Mouse (Mus musculus) myocyte (in vitro differentiated cells): Measurements from ENCODE around the gene Anapc2. TPM values are rescaled to one million over a fixed set of nuclear protein-coding genes. Genes with fewer than 3 reads are reported as not detected.

Source experiments
- H3K27me3 ChIP-seq: one replicate; pipeline ENCODE4 v1.6.1; 2011; ENCODE audit not compliant: control insufficient read depth, insufficient read depth, insufficient read length
- H3K36me3 ChIP-seq: one replicate; pipeline ENCODE4 v1.6.1; 2011; ENCODE audit not compliant: control insufficient read depth, insufficient read depth
- H3K4me2 ChIP-seq: one replicate; pipeline ENCODE4 v1.6.1; 2011; ENCODE audit warnings: low read depth, control low read depth
- H3K4me3 ChIP-seq: one replicate; pipeline ENCODE4 v1.5.1; 2011; ENCODE audit warnings: mild to moderate bottlenecking, control low read depth, moderate library complexity
- H3K79me2 ChIP-seq: one replicate; pipeline ENCODE4 v1.6.1; 2011; ENCODE audit not compliant: control insufficient read depth, insufficient read depth
- H3ac ChIP-seq: one replicate; pipeline ENCODE4 v1.6.1; 2011; ENCODE audit not compliant: control insufficient read depth, insufficient read length
- CEBPB ChIP-seq: IDR thresholded peaks from 2 replicates; pipeline ENCODE4 v1.6.1; 2011; ENCODE audit warnings: mild to moderate bottlenecking, moderate library complexity; ENCODE audit not compliant: poor library complexity, insufficient read depth, severe bottlenecking
- E2F4 ChIP-seq: IDR thresholded peaks from one replicate; pipeline ENCODE4 v1.6.1; 2011; ENCODE audit warnings: mild to moderate bottlenecking, control low read depth, moderate library complexity; ENCODE audit not compliant: insufficient read depth
- MAX ChIP-seq: IDR thresholded peaks from one replicate; pipeline ENCODE4 v1.6.1; 2011; ENCODE audit warnings: low read depth, mild to moderate bottlenecking, control low read depth
- MYOD1 ChIP-seq, 3 experiments: IDR thresholded peaks; one replicate each; pipeline ENCODE4 v1.6.1; 2011; ENCODE audit warnings: control low read depth in 2 of 3, low read depth in 2 of 3, mild to moderate bottlenecking in 2 of 3, moderate library complexity in 1 of 3; ENCODE audit not compliant: insufficient read length in 2 of 3, control insufficient read depth in 1 of 3
- MYOG ChIP-seq, 3 experiments: IDR thresholded peaks; one replicate each; pipeline ENCODE4 v1.6.1; 2011; ENCODE audit warnings: control low read depth in 2 of 3, low read depth in 2 of 3, mild to moderate bottlenecking in 2 of 3; ENCODE audit not compliant: insufficient read length in 2 of 3, control insufficient read depth in 1 of 3, insufficient read depth in 1 of 3
- POLR2A ChIP-seq: IDR thresholded peaks from one replicate; pipeline ENCODE4 v1.6.1; 2011; ENCODE audit warnings: low read depth, mild to moderate bottlenecking, control low read depth, moderate library complexity; ENCODE audit not compliant: insufficient read length
- POLR2AphosphoS2 ChIP-seq: IDR thresholded peaks from one replicate; pipeline ENCODE4 v1.6.1; 2011; ENCODE audit warnings: low read depth, control low read depth; ENCODE audit not compliant: insufficient read length
- REST ChIP-seq: IDR thresholded peaks from one replicate; pipeline ENCODE4 v1.6.1; 2011; ENCODE audit warnings: mild to moderate bottlenecking, control low read depth, moderate library complexity; ENCODE audit not compliant: insufficient read depth, insufficient read length
- SRF ChIP-seq: IDR thresholded peaks from one replicate; pipeline ENCODE4 v1.6.1; 2011; ENCODE audit warnings: low read depth; ENCODE audit not compliant: control insufficient read depth, insufficient read length
- TCF12 ChIP-seq: IDR thresholded peaks from one replicate; pipeline ENCODE4 v1.6.1; 2011; ENCODE audit warnings: mild to moderate bottlenecking, control low read depth; ENCODE audit not compliant: poor library complexity, insufficient read depth, severe bottlenecking
- TCF3 ChIP-seq: IDR thresholded peaks from one replicate; pipeline ENCODE4 v1.6.1; 2011; ENCODE audit warnings: low read depth, control low read depth; ENCODE audit not compliant: insufficient read length
- USF1 ChIP-seq: IDR thresholded peaks from one replicate; pipeline ENCODE4 v1.6.1; 2011; ENCODE audit warnings: low read depth, mild to moderate bottlenecking, control low read depth, moderate library complexity
- polyA plus RNA-seq: library from polyadenylated mRNA; unstranded; fragments of >200 nt; fragmentation: generic; extraction: Trizol; gene quantifications from one replicate; pipeline ENCODE4 v1.2.1, GENCODE M21; 2012; ENCODE audit warnings: missing spikeins

The Anapc2 gene
- polyA plus RNA-seq, 1 experiment, result 97.9 TPM

GRCm38 (mm10) chr2:25298046-25298445 lies 25.8 kb downstream of the Anapc2 start:
- Histone ChIP-seq H3ac (no peak overlapping the region), H3K4me3 (no peak overlapping the region), H3K36me3 (no peaks in the 10 kb centered on the region), H3K4me2 (no peak overlapping the region), H3K27me3 (peaks cover 59% of the 10 kb centered on the region), H3K79me2 (no peaks in the 10 kb centered on the region)
- TF ChIP-seq MAX (no peak), CEBPB (no peak), REST (no peak), POLR2A (no peak), USF1 (no peak), SRF (no peak)

- Histone ChIP-seq H3K27me3 (peaks cover 42% of the 10 kb centered on the region), H3K36me3 (no peaks in the 10 kb centered on the region), H3K4me3 (no peak overlapping the region), H3K79me2 (no peaks in the 10 kb centered on the region), H3ac (no peak overlapping the region), H3K4me2 (no peak overlapping the region)
- TF ChIP-seq CEBPB, result no peak
- TF ChIP-seq POLR2A, result no peak
- no peak for TF ChIP-seq TCF12
- no peak for TF ChIP-seq POLR2AphosphoS2
- TF ChIP-seq MYOD1 (IDR thresholded peaks at IDR 0.05; ENCODE audit: control insufficient read depth in 1 of 3, insufficient read length in 2 of 3, low read depth in 2 of 3), result no peak
- TF ChIP-seq USF1, result no peak
- TF ChIP-seq TCF3, result no peak
- no peak for TF ChIP-seq E2F4
- no peak for TF ChIP-seq SRF
- no peak for TF ChIP-seq MAX
- TF ChIP-seq MYOG (IDR thresholded peaks at IDR 0.05; ENCODE audit: control insufficient read depth in 1 of 3, insufficient read depth in 1 of 3, insufficient read length in 2 of 3, low read depth in 2 of 3), result no peak
- TF ChIP-seq REST, result no peak
These were observed 31.2 kb downstream of the Anapc2 start for GRCm38 (mm10) chr2:25303452-25303851.

GRCm38 (mm10) chr2:25303931-25304656 lies 31.8 kb downstream of the Anapc2 start:
- peak overlapping the region; percentile 55 for H3K4me2 ChIP-seq
- no peak overlapping the region for H3K4me3 ChIP-seq
- H3K36me3 ChIP-seq, result no peaks in the 10 kb centered on the region
- no peak overlapping the region for H3ac ChIP-seq
- TF ChIP-seq USF1 (no peak), SRF (no peak), REST (no peak), TCF12 (no peak), CEBPB (no peak), MYOG (IDR thresholded peaks at IDR 0.05; ENCODE audit: control insufficient read depth in 1 of 3, insufficient read depth in 1 of 3, insufficient read length in 2 of 3, low read depth in 2 of 3) (no peak), MAX (no peak), POLR2AphosphoS2 (no peak), POLR2A (no peak), TCF3 (no peak), E2F4 (no peak), MYOD1 (IDR thresholded peaks at IDR 0.05; ENCODE audit: control insufficient read depth in 1 of 3, insufficient read length in 2 of 3, low read depth in 2 of 3) (no peak)
- peaks cover 43% of the 10 kb centered on the region for H3K27me3 ChIP-seq
- no peaks in the 10 kb centered on the region for H3K79me2 ChIP-seq

GRCm38 (mm10) chr2:25304657-25305541 lies 32.6 kb downstream of the Anapc2 start:
- H3K4me3 ChIP-seq, result no peak overlapping the region

More at GRCm38 (mm10) chr2:25304657-25305541, 32.6 kb downstream of the Anapc2 start:
- Histone ChIP-seq H3K4me2 (peak overlapping the region; percentile 60), H3K79me2 (no peaks in the 10 kb centered on the region), H3ac (no peak overlapping the region), H3K36me3 (no peaks in the 10 kb centered on the region), H3K27me3 (peaks cover 43% of the 10 kb centered on the region)
- no peak for TF ChIP-seq CEBPB
- no peak for TF ChIP-seq MYOD1 (IDR thresholded peaks at IDR 0.05; ENCODE audit: control insufficient read depth in 1 of 3, insufficient read length in 2 of 3, low read depth in 2 of 3)
- no peak for TF ChIP-seq E2F4
- TF ChIP-seq REST, result no peak
- TF ChIP-seq USF1, result no peak
- no peak for TF ChIP-seq TCF3
- no peak for TF ChIP-seq POLR2AphosphoS2
- no peak for TF ChIP-seq MAX
- TF ChIP-seq SRF, result no peak
- TF ChIP-seq TCF12, result no peak
- TF ChIP-seq POLR2A, result no peak
- no peak for TF ChIP-seq MYOG (IDR thresholded peaks at IDR 0.05; ENCODE audit: control insufficient read depth in 1 of 3, insufficient read depth in 1 of 3, insufficient read length in 2 of 3, low read depth in 2 of 3)
